Mouse (Mus musculus): ENCODE results near the gene Elovl4. TPM values are rescaled to one million over a fixed set of nuclear protein-coding genes. Genes with fewer than 3 reads are reported as not detected.

Gene Elovl4
- total RNA-seq, 1 experiment from 2014 or later, result not detected

- ATAC-seq (replicated peaks in 1 of 2; ENCODE audit: insufficient read depth in 1 of 2, low FRiP score in 2 of 2, low TSS enrichment in 1 of 2, low read depth in 1 of 2, poor library complexity in 2 of 2, severe bottlenecking in 2 of 2), result no peak
Measured at GRCm38 (mm10) chr9:83761318-83761717, 44.8 kb downstream of the Elovl4 start.

- ATAC-seq (replicated peaks in 1 of 2; ENCODE audit: insufficient read depth in 1 of 2, low FRiP score in 2 of 2, low TSS enrichment in 1 of 2, low read depth in 1 of 2, poor library complexity in 2 of 2, severe bottlenecking in 2 of 2), result no peak
Measured at GRCm38 (mm10) chr9:83731877-83732276, 74.2 kb downstream of the Elovl4 start.

- no peak for ATAC-seq (replicated peaks in 1 of 2; ENCODE audit: insufficient read depth in 1 of 2, low FRiP score in 2 of 2, low TSS enrichment in 1 of 2, low read depth in 1 of 2, poor library complexity in 2 of 2, severe bottlenecking in 2 of 2)
Measured at GRCm38 (mm10) chr9:83730836-83731235, 75.2 kb downstream of the Elovl4 start.

Other genes with a start within 250 kb of the Elovl4 start
- gene Ttk, start 28.4 kb upstream of the Elovl4 start, total RNA-seq (2017), result 34.0 and 44.1 TPM in 2 replicates
- 9.4 and 20.1 TPM in 2 replicates for gene Bckdhb, start 118.9 kb upstream of the Elovl4 start, total RNA-seq (2017)